In the genomic region with DNA sequence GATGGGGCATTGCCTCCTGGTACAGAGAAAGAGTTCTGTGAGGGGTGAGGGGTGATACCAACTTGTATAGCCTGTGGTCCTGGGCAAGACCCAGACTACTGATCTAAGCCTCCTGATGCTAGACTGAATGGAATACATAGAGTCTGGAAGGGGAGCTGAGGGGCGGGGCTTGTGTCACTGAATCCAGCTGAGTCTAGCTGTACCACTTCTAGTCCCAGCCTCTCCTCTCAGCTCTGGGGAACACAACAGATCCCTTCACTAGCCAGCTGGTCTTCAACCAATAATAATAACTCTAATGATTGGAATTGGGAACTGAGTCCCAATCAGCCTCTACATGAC, we compare ENCODE assay signal across 11 mouse cellular contexts. TPM values are rescaled to one million over a fixed set of nuclear protein-coding genes. Genes with fewer than 3 reads are reported as not detected.
DNase-seq lines count a peak whose midpoint lies in the region; ATAC-seq and TF ChIP-seq lines count a peak whose summit lies in the region.
"Had no signal": no experiment of that assay in that cellular context is flagged by ENCODE, and none has a peak within 500 bp of the region (broad histone marks: within the 10 kb centered on the region; RNA-seq: fewer than 3 reads in every experiment).

No protein-coding gene starts in this region.

- no peak for TF ChIP-seq CTCF in cortical plate, adult 2 months (IDR thresholded peaks at IDR 0.05; ENCODE audit: extremely low read depth, insufficient read depth, low read length)

- H3K4me1 ChIP-seq in heart, embryonic 15.5 days (replicated peaks) = peaks cover 23% of the 10 kb centered on the region
- H3K4me1 ChIP-seq in cortical plate, adult 2 months (ENCODE audit: control insufficient read depth, insufficient read depth, low read length) = 0 out of 2 replicates have a peak, but pooled peaks cover 2% of the 10 kb centered on the region
- H3K4me1 ChIP-seq in hindbrain, embryonic 14.5 days (replicated peaks; ENCODE audit: control insufficient read depth, insufficient read depth, low read length) = peaks cover 20% of the 10 kb centered on the region
- H3K4me1 ChIP-seq in midbrain, embryonic 13.5 days (replicated peaks) = peaks cover 31% of the 10 kb centered on the region

- WGBS in heart, embryonic 15.5 days = 86% methylated on average over 1 of the region's 1 CpGs
- WGBS in hindbrain, embryonic 14.5 days = 73% methylated on average over 1 of the region's 1 CpGs
- 82% methylated on average over 1 of the region's 1 CpGs for WGBS in midbrain, embryonic 13.5 days

- H3K4me2 ChIP-seq in heart, embryonic 15.5 days = peak overlapping the region; percentile 96
- peak overlapping the region; percentile 90 for H3K4me2 ChIP-seq in hindbrain, embryonic 14.5 days (replicated peaks)
- H3K4me2 ChIP-seq in midbrain, embryonic 13.5 days (replicated peaks) = peak overlapping the region; percentile 74

- H3K27ac ChIP-seq in heart, embryonic 15.5 days = no peak overlapping the region
- H3K27ac ChIP-seq in cortical plate, adult 2 months (ENCODE audit: insufficient read depth, low read length) = no peak overlapping the region
- H3K27ac ChIP-seq in hindbrain, embryonic 14.5 days = no peak overlapping the region
- no peak overlapping the region for H3K27ac ChIP-seq in midbrain, embryonic 13.5 days

- H3K27me3 ChIP-seq in heart, embryonic 15.5 days = peaks cover 39% of the 10 kb centered on the region
- H3K27me3 ChIP-seq in hindbrain, embryonic 14.5 days (ENCODE audit: control insufficient read depth, insufficient read depth, low read length) = peaks cover 20% of the 10 kb centered on the region
- H3K27me3 ChIP-seq in midbrain, embryonic 13.5 days = peaks cover 45% of the 10 kb centered on the region

- TF ChIP-seq POLR2A in cortical plate, adult 2 months (IDR thresholded peaks at IDR 0.05; ENCODE audit: extremely low read depth, insufficient read depth, low read length) = no peak

- no peaks in the 10 kb centered on the region for H3K36me3 ChIP-seq in heart, embryonic 15.5 days
- H3K36me3 ChIP-seq in hindbrain, embryonic 14.5 days (replicated peaks; ENCODE audit: control insufficient read depth, insufficient read depth) = no peaks in the 10 kb centered on the region
- peaks cover 8% of the 10 kb centered on the region; the same call in 1 of the 2 replicates for H3K36me3 ChIP-seq in midbrain, embryonic 13.5 days

- DNase-seq in heart, adult 18-20 months = no peak
- no peak for DNase-seq in hindbrain, embryonic 14.5 days (ENCODE audit: low spot score)
- DNase-seq in layer of hippocampus, adult 9-11 months = no peak
- DNase-seq in right cerebral cortex, postnatal 36 days (ENCODE audit: low spot score in 2 of 2) = no peak

- H3K9ac ChIP-seq in heart, embryonic 15.5 days = no peak overlapping the region
- 0 out of 2 replicates have a peak overlapping the region, but pooled peaks have one; percentile 71 for H3K9ac ChIP-seq in hindbrain, embryonic 14.5 days
- H3K9ac ChIP-seq in midbrain, embryonic 13.5 days (replicated peaks) = no peak overlapping the region

- H3K4me3 ChIP-seq in heart, embryonic 15.5 days = peak overlapping the region; percentile 57
- peak overlapping the region; percentile 46; the same call in 1 of the 2 replicates for H3K4me3 ChIP-seq in cortical plate, adult 2 months (ENCODE audit: insufficient read depth, low read length)
- peak overlapping the region; percentile 56 for H3K4me3 ChIP-seq in hindbrain, embryonic 14.5 days (replicated peaks; ENCODE audit: low read length)
- H3K4me3 ChIP-seq in midbrain, embryonic 13.5 days (replicated peaks) = peak overlapping the region; percentile 50

- peak; percentile 23; the same call in 1 of the 2 replicates for ATAC-seq in heart, embryonic 15.5 days (replicated peaks; ENCODE audit: insufficient number of reproducible peaks, insufficient read depth, low FRiP score, low read depth)
- peak; percentile 64; the same call in 1 of the 2 replicates for ATAC-seq in hindbrain, embryonic 14.5 days (ENCODE audit: low FRiP score)
- ATAC-seq in midbrain, embryonic 13.5 days = no peak
- no peak for ATAC-seq in erythroblast, adult 5-6 weeks (replicated peaks; ENCODE audit: low FRiP score, poor library complexity, severe bottlenecking)
- ATAC-seq: CD4-positive, CD25-positive, alpha-beta regulatory T cell, adult 4 months had no signal

- no peaks in the 10 kb centered on the region for H3K9me3 ChIP-seq in heart, embryonic 15.5 days (replicated peaks)
- H3K9me3 ChIP-seq in hindbrain, embryonic 14.5 days (ENCODE audit: control insufficient read depth, low read length) = no peaks in the 10 kb centered on the region
- no peaks in the 10 kb centered on the region for H3K9me3 ChIP-seq in midbrain, embryonic 13.5 days

RNA-seq across cellular contexts. Expression of gene C2cd4c, which starts 0.4 kb away (rescaled TPM):
- not detected in 2 replicates for polyA plus RNA-seq in heart, embryonic 15.5 days (2015; fragmentation: Nextera tagmentation; extraction: Ambion mirVana)
- total RNA-seq in heart, adult 18-20 months (2021) = under 1 TPM in 1 of 2 experiments, not detected in 1; 0.10 TPM
- polyA plus RNA-seq in cortical plate, adult 2 months (2012; rRNA removed) = 12.4 and 13.3 TPM in 2 replicates
- polyA plus RNA-seq in hindbrain, embryonic 14.5 days (2014; fragmentation: Nextera tagmentation; extraction: Ambion mirVana) = 0.99 and 1.2 TPM in 2 replicates
- polyA plus RNA-seq in midbrain, embryonic 13.5 days (2015; fragmentation: Nextera tagmentation; extraction: Ambion mirVana) = 0.24 and 0.28 TPM in 2 replicates
- not detected in 2 replicates for total RNA-seq in erythroblast, adult 5-6 weeks (2015; ENCODE audit: low replicate concordance)
- not detected in 2 replicates for total RNA-seq in erythroblast, adult 5-6 weeks (2017; ENCODE audit: low replicate concordance)
- polyA plus RNA-seq: CD4-positive, CD25-positive, alpha-beta regulatory T cell, adult 4 months had no signal

RNA-seq across cellular contexts. Expression of gene Shc2, which starts 23.4 kb away (rescaled TPM):
- polyA plus RNA-seq in heart, embryonic 15.5 days (2015; fragmentation: Nextera tagmentation; extraction: Ambion mirVana) = 2.0 and 3.9 TPM in 2 replicates
- 1 to 10 TPM; 1.3 to 1.5 TPM for total RNA-seq in heart, adult 18-20 months (2021)
- polyA plus RNA-seq in cortical plate, adult 2 months (2012; rRNA removed) = 56.2 and 65.5 TPM in 2 replicates
- polyA plus RNA-seq in hindbrain, embryonic 14.5 days (2014; fragmentation: Nextera tagmentation; extraction: Ambion mirVana) = 19.8 and 20.8 TPM in 2 replicates
- polyA plus RNA-seq in midbrain, embryonic 13.5 days (2015; fragmentation: Nextera tagmentation; extraction: Ambion mirVana) = 18.4 and 20.5 TPM in 2 replicates
- total RNA-seq in erythroblast, adult 5-6 weeks (2015; ENCODE audit: low replicate concordance) = not detected in 2 replicates
- total RNA-seq in erythroblast, adult 5-6 weeks (2017; ENCODE audit: low replicate concordance) = not detected in 2 replicates
- polyA plus RNA-seq: CD4-positive, CD25-positive, alpha-beta regulatory T cell, adult 4 months had no signal

RNA-seq across cellular contexts. Expression of gene Theg, which starts 27.1 kb away (rescaled TPM):
- polyA plus RNA-seq in heart, embryonic 15.5 days (2015; fragmentation: Nextera tagmentation; extraction: Ambion mirVana) = not detected in 2 replicates
- not detected for total RNA-seq in heart, adult 18-20 months (2021)
- polyA plus RNA-seq in cortical plate, adult 2 months (2012; rRNA removed) = 1.9 and 2.6 TPM in 2 replicates
- polyA plus RNA-seq in hindbrain, embryonic 14.5 days (2014; fragmentation: Nextera tagmentation; extraction: Ambion mirVana) = not detected in 2 replicates
- not detected in 2 replicates for polyA plus RNA-seq in midbrain, embryonic 13.5 days (2015; fragmentation: Nextera tagmentation; extraction: Ambion mirVana)
- total RNA-seq in erythroblast, adult 5-6 weeks (2015; ENCODE audit: low replicate concordance) = not detected in 2 replicates
- not detected in 2 replicates for total RNA-seq in erythroblast, adult 5-6 weeks (2017; ENCODE audit: low replicate concordance)
- total RNA-seq: adrenal gland, postnatal 25 days had no signal
- polyA plus RNA-seq: CD4-positive, CD25-positive, alpha-beta regulatory T cell, adult 4 months had no signal

RNA-seq across cellular contexts. Expression of gene Odf3l2, which starts 31.3 kb away (rescaled TPM):
- polyA plus RNA-seq in heart, embryonic 15.5 days (2015; fragmentation: Nextera tagmentation; extraction: Ambion mirVana) = not detected in 2 replicates
- total RNA-seq in heart, adult 18-20 months (2021) = not detected
- 0.15 and 0.17 TPM in 2 replicates for polyA plus RNA-seq in cortical plate, adult 2 months (2012; rRNA removed)
- 0.27 and 0.31 TPM in 2 replicates for polyA plus RNA-seq in hindbrain, embryonic 14.5 days (2014; fragmentation: Nextera tagmentation; extraction: Ambion mirVana)
- polyA plus RNA-seq in midbrain, embryonic 13.5 days (2015; fragmentation: Nextera tagmentation; extraction: Ambion mirVana) = 0.27 TPM in 1 of 2 replicates, not detected in the other
- total RNA-seq in erythroblast, adult 5-6 weeks (2015; ENCODE audit: low replicate concordance) = not detected in 2 replicates
- not detected in 2 replicates for total RNA-seq in erythroblast, adult 5-6 weeks (2017; ENCODE audit: low replicate concordance)
- total RNA-seq: adrenal gland, postnatal 25 days had no signal
- polyA plus RNA-seq: CD4-positive, CD25-positive, alpha-beta regulatory T cell, adult 4 months had no signal

RNA-seq across cellular contexts. Expression of gene Madcam1, which starts 50.1 kb away (rescaled TPM):
- polyA plus RNA-seq in heart, embryonic 15.5 days (2015; fragmentation: Nextera tagmentation; extraction: Ambion mirVana) = 1.4 and 1.9 TPM in 2 replicates
- total RNA-seq in heart, adult 18-20 months (2021) = under 1 TPM in 1 of 2 experiments, not detected in 1; 0.21 TPM
- polyA plus RNA-seq in cortical plate, adult 2 months (2012; rRNA removed) = not detected in 2 replicates
- polyA plus RNA-seq in hindbrain, embryonic 14.5 days (2014; fragmentation: Nextera tagmentation; extraction: Ambion mirVana) = 0.68 and 1.2 TPM in 2 replicates
- 0.50 and 0.90 TPM in 2 replicates for polyA plus RNA-seq in midbrain, embryonic 13.5 days (2015; fragmentation: Nextera tagmentation; extraction: Ambion mirVana)
- total RNA-seq in erythroblast, adult 5-6 weeks (2015; ENCODE audit: low replicate concordance) = not detected in 2 replicates
- 0.84 TPM in 1 of 2 replicates, not detected in the other for total RNA-seq in erythroblast, adult 5-6 weeks (2017; ENCODE audit: low replicate concordance)
- total RNA-seq: adrenal gland, postnatal 25 days; layer of hippocampus, postnatal 36 days had no signal

Comparison
In these comparisons a context has a peak if more than half of its experiments do, and no peak if none do; other contexts are left out.
1. ATAC-seq: peak in heart, embryonic 15.5 days (single experiment) and hindbrain, embryonic 14.5 days (single experiment); none in midbrain, embryonic 13.5 days (single experiment) and erythroblast, adult 5-6 weeks (single experiment).
2. Peak in every context shown above with its lines, with median percentiles within 50 percentile points of each other: H3K4me2 ChIP-seq and H3K4me3 ChIP-seq.